Mouse (Mus musculus): ENCODE results near the gene AI481877. TPM values are rescaled to one million over a fixed set of nuclear protein-coding genes. Genes with fewer than 3 reads are reported as not detected.

AI481877 gene
- polyA plus RNA-seq, 2 experiments, result not detected

- Histone ChIP-seq H3K9me3 (ENCODE audit: control insufficient read depth, low read length) (no peaks in the 10 kb centered on the region), H3K4me3 (ENCODE audit: insufficient read depth in 1 of 2, low read depth in 2 of 2, low read length in 2 of 2) (no peak overlapping the region), H3K9ac (replicated peaks) (no peak overlapping the region), H3K36me3 (replicated peaks; ENCODE audit: control insufficient read depth, insufficient read depth, low read depth) (no peaks in the 10 kb centered on the region), H3K27ac (no peak overlapping the region), H3K27me3 (ENCODE audit: control insufficient read depth, insufficient read depth, low read length) (no peaks in the 10 kb centered on the region), H3K4me2 (ENCODE audit: low read depth) (no peak overlapping the region), H3K4me1 (replicated peaks; ENCODE audit: control insufficient read depth in 2 of 2, insufficient read depth in 2 of 2, low read length in 1 of 2) (peaks cover 0 to 20% of the 10 kb centered on the region in 2 experiments; a peak in 2 of 4 replicates)
- ATAC-seq (ENCODE audit: insufficient read depth) (no peak), DNase-seq (ENCODE audit: low read depth in 3 of 3, low spot score in 3 of 3) (no peak)
- whole genome bisulfite sequencing (ENCODE audit: insufficient replicate concordance), result 60% methylated on average over 5 of the region's 5 CpGs
- TF ChIP-seq EP300 (IDR thresholded peaks at IDR 0.05; ENCODE audit: low read depth), result no peak
- no peak for TF ChIP-seq CTCF (IDR thresholded peaks at IDR 0.05; ENCODE audit: low read depth)
Measured at GRCm38 (mm10) chr4:59169981-59170380, 31.2 kb upstream of the AI481877 start.

GRCm38 (mm10) chr4:59167251-59167847 is 28.6 kb upstream of the AI481877 start:
- H3K4me3 ChIP-seq (ENCODE audit: insufficient read depth in 1 of 2, low read depth in 2 of 2, low read length in 2 of 2), result no peak overlapping the region
- no peak for TF ChIP-seq EP300 (IDR thresholded peaks at IDR 0.05; ENCODE audit: low read depth)
- TF ChIP-seq CTCF (IDR thresholded peaks at IDR 0.05; ENCODE audit: low read depth), result no peak
- ATAC-seq (ENCODE audit: insufficient read depth) (no peak), DNase-seq (ENCODE audit: low read depth in 3 of 3, low spot score in 3 of 3) (no peak)
- 70% methylated on average over 2 of the region's 2 CpGs for WGBS (ENCODE audit: insufficient replicate concordance)
- no peaks in the 10 kb centered on the region for H3K9me3 ChIP-seq (ENCODE audit: control insufficient read depth, low read length)
- no peak overlapping the region for H3K9ac ChIP-seq (replicated peaks)
- no peak overlapping the region for H3K4me2 ChIP-seq (ENCODE audit: low read depth)
- peaks cover 0 to 5% of the 10 kb centered on the region in 2 experiments; a peak in 2 of 4 replicates for H3K4me1 ChIP-seq (replicated peaks; ENCODE audit: control insufficient read depth in 2 of 2, insufficient read depth in 2 of 2, low read length in 1 of 2)
- no peak overlapping the region for H3K27ac ChIP-seq
- H3K36me3 ChIP-seq (replicated peaks; ENCODE audit: control insufficient read depth, insufficient read depth, low read depth), result no peaks in the 10 kb centered on the region
- H3K27me3 ChIP-seq (ENCODE audit: control insufficient read depth, insufficient read depth, low read length), result no peaks in the 10 kb centered on the region

GRCm38 (mm10) chr4:59164034-59164433 is 25.3 kb upstream of the AI481877 start:
- Histone ChIP-seq H3K4me1 (replicated peaks; ENCODE audit: control insufficient read depth in 2 of 2, insufficient read depth in 2 of 2, low read length in 1 of 2) (peaks cover 0 to 14% of the 10 kb centered on the region in 2 experiments; a peak in 1 of 4 replicates), H3K9me3 (ENCODE audit: control insufficient read depth, low read length) (no peaks in the 10 kb centered on the region), H3K4me3 (ENCODE audit: insufficient read depth in 1 of 2, low read depth in 2 of 2, low read length in 2 of 2) (no peak overlapping the region), H3K27ac (no peak overlapping the region), H3K9ac (replicated peaks) (no peak overlapping the region), H3K4me2 (ENCODE audit: low read depth) (no peak overlapping the region), H3K36me3 (replicated peaks; ENCODE audit: control insufficient read depth, insufficient read depth, low read depth) (no peaks in the 10 kb centered on the region), H3K27me3 (ENCODE audit: control insufficient read depth, insufficient read depth, low read length) (no peaks in the 10 kb centered on the region)
- 32% methylated on average over 2 of the region's 2 CpGs for WGBS (ENCODE audit: insufficient replicate concordance)
- DNase-seq (ENCODE audit: low read depth in 3 of 3, low spot score in 3 of 3) (no peak), ATAC-seq (ENCODE audit: insufficient read depth) (no peak)
- no peak for TF ChIP-seq CTCF (IDR thresholded peaks at IDR 0.05; ENCODE audit: low read depth)

GRCm38 (mm10) chr4:59160959-59161670 is 22.3 kb upstream of the AI481877 start:
- Histone ChIP-seq H3K9ac (replicated peaks) (no peak overlapping the region), H3K9me3 (ENCODE audit: control insufficient read depth, low read length) (no peaks in the 10 kb centered on the region), H3K36me3 (replicated peaks; ENCODE audit: control insufficient read depth, insufficient read depth, low read depth) (no peaks in the 10 kb centered on the region), H3K27ac (no peak overlapping the region), H3K4me1 (replicated peaks; ENCODE audit: control insufficient read depth in 2 of 2, insufficient read depth in 2 of 2, low read length in 1 of 2) (peaks cover 6 to 32% of the 10 kb centered on the region in 2 experiments), H3K4me3 (ENCODE audit: insufficient read depth in 1 of 2, low read depth in 2 of 2, low read length in 2 of 2) (no peak overlapping the region), H3K27me3 (ENCODE audit: control insufficient read depth, insufficient read depth, low read length) (no peaks in the 10 kb centered on the region), H3K4me2 (ENCODE audit: low read depth) (no peak overlapping the region)
- 67% methylated on average over 8 of the region's 8 CpGs for WGBS (ENCODE audit: insufficient replicate concordance)
- ATAC-seq (ENCODE audit: insufficient read depth) (no peak), DNase-seq (ENCODE audit: low read depth in 3 of 3, low spot score in 3 of 3) (no peak)
- no peak for TF ChIP-seq CTCF (IDR thresholded peaks at IDR 0.05; ENCODE audit: low read depth)
- no peak for TF ChIP-seq EP300 (IDR thresholded peaks at IDR 0.05; ENCODE audit: low read depth)

GRCm38 (mm10) chr4:59160289-59160688 is 21.5 kb upstream of the AI481877 start:
- no peaks in the 10 kb centered on the region for H3K36me3 ChIP-seq (replicated peaks; ENCODE audit: control insufficient read depth, insufficient read depth, low read depth)
- no peaks in the 10 kb centered on the region for H3K9me3 ChIP-seq (ENCODE audit: control insufficient read depth, low read length)
- H3K27ac ChIP-seq, result no peak overlapping the region
- DNase-seq (ENCODE audit: low read depth in 3 of 3, low spot score in 3 of 3) (no peak), ATAC-seq (ENCODE audit: insufficient read depth) (no peak)
- no peak overlapping the region for H3K4me2 ChIP-seq (ENCODE audit: low read depth)
- peaks cover 6 to 32% of the 10 kb centered on the region in 2 experiments for H3K4me1 ChIP-seq (replicated peaks; ENCODE audit: control insufficient read depth in 2 of 2, insufficient read depth in 2 of 2, low read length in 1 of 2)
- H3K4me3 ChIP-seq (ENCODE audit: insufficient read depth in 1 of 2, low read depth in 2 of 2, low read length in 2 of 2), result no peak overlapping the region
- no peaks in the 10 kb centered on the region for H3K27me3 ChIP-seq (ENCODE audit: control insufficient read depth, insufficient read depth, low read length)
- TF ChIP-seq EP300 (IDR thresholded peaks at IDR 0.05; ENCODE audit: low read depth) (no peak; the same call in 1 of the 2 replicates), CTCF (IDR thresholded peaks at IDR 0.05; ENCODE audit: low read depth) (no peak)
- WGBS (ENCODE audit: insufficient replicate concordance), result 54% methylated on average over 5 of the region's 5 CpGs
- H3K9ac ChIP-seq (replicated peaks), result no peak overlapping the region

Data from liver, embryonic 14.5 days (tissue).